Mouse (Mus musculus): ENCODE measurements around the gene Klra10.
"Not testable (repeated sequence)": the region's sequence is repeated elsewhere in the genome, so short reads cannot be mapped to it uniquely, and the experiment has no call there.

Gene Klra10

GRCm38 (mm10) chr6:130281828-130282227, at the start of gene Klra10:
Gene Klra10, minus strand, starts transcription at chr6:130281928.
- not testable (repeated sequence) for DNase-seq

- no peak for DNase-seq
These were observed 6.4 kb upstream of the Klra10 start for GRCm38 (mm10) chr6:130287984-130288649.

- DNase-seq, result no peak
These were observed 26.4 kb downstream of the Klra10 start for GRCm38 (mm10) chr6:130255326-130255725.

- no peak for DNase-seq
These were observed 44.2 kb downstream of the Klra10 start for GRCm38 (mm10) chr6:130237536-130237935.

- DNase-seq, result no peak
These were observed 45.1 kb downstream of the Klra10 start for GRCm38 (mm10) chr6:130236635-130237034.

GRCm38 (mm10) chr6:130233222-130233621, 48.5 kb downstream of the Klra10 start, which contains the start of gene Klra7:
Gene Klra7, minus strand, starts transcription at chr6:130233322.
- DNase-seq, result no peak

All from cerebellum, adult 9-10 months (tissue).